Mouse (Mus musculus) cerebellum, adult 18-20 months (tissue): Measurements from ENCODE around the gene Otop3.

Source experiments
- DNase-seq, 2 experiments: peaks; one replicate each; pipeline ENCODE4 v3.0.0; 2021

Otop3 gene

DNA sequence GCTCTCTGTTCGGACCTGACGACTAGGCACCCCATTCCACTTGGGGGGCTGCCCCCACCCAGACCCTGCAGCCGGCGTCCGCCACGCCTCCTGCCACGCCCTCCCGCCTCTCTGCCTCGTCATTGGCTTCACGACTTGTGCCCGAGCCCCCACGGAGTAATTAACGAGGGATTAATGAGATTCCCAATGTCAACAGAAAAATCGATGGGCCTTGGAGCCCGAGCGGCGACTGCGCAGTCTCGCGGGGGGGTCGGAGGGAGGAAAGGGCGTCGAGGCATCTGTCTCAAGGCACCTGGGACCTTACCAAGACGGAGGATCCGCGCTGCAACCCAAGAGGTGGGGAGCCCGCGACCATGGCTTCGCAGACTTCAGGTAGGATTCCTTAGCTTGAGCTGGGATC, at the start of gene Otop3:
TSS of gene Otop3 (plus strand) at position 201 of the 400 bp plus-strand sequence.
- no peak for DNase-seq

DNA sequence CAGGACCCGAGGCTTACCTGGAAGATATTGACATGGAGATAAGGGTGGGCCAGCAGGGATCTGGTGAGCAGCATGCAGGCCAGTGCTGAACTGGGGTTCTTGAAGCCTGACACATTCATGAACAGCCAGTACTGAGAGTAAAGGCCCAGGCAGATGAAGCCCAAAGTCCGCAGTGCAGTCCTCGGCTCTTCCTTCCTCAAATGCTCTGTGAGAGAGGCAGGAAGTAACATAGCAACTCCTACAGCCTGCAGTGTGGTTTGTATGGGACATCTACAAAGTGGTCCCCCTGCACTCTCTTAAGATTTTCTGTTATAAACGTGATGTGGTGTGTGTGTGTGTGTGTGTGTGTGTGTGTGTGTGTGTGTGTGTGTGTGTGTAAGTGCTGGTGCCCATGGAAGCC, 49.2 kb upstream of the Otop3 start:
- DNase-seq: no peak

DNA sequence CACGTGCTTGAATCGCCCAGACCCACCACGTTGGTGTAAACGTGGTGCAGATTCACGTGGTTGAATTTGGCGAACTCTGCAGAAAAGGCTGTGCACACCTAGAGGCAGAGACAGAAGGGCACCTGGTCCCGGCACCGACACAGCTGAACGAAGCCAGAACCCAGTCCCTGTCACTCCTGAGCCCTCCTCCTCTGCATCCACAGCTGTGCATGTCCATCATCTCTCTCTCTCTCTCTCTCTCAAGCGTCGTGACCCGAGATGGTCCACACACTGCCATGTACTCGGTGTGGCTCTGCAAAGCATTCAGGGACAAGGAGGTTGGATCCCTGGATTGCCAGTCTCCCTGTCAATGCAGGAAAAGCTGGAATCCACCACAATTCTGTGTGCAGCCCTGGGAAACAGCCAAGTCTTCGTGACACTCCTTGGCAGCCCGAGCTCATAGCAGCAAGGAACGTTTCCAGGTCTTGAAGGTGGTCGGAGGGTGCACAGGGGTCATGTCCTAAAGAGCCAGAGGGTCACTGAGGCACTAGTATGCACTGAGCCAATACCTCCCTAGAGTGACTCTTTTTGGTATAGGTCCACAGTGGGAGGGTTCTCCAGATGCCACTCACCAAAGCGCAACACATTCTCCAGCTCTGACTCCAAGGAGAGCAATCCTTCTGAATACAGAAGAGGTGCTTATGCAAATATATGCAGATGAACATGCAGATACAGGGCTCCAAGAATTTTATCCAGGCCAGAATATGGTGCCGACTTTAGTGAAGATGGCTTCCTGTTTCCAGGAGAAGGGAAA, 48.1 kb upstream of the Otop3 start:
- DNase-seq: no peak

DNA sequence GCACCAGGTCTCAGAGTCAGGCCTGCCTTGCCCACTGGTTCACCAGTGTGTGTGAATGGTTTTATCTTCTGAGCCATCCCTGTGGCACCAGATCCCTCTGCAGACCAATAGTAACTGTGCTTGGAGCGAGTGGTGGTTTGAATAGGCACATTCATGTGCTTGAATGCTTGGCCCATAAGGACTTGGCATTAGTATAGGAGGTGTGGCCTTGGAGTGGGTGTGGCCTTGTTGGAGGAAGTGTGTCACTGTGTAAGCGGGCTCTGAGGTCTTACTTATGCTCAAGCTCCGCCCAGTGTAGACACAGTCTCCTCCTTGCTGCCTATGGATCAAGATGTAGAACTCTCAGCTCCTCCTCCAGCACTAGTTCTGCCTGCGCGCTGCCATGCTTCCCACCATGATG, 47.1 kb upstream of the Otop3 start:
- DNase-seq: no peak

DNA sequence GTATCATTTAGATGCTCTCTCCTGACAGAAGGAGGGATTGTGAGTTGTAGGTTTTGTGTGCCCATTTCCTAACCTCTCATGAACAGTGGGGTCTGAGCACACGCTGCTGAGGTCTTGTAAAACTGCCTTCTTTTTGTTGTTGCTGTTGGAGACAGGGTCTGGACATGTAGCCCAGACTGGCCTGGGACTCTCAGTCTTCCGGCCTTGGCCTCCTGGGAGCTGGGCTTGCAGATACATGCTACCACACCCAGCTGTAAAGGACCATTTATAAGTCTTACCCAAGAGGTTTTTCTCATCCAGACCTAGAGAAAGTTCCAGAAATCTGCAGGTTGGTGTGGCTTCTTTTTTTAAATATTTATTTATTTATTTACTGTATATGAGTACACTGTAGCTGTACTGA, 46.2 kb upstream of the Otop3 start:
- no peak for DNase-seq

DNA sequence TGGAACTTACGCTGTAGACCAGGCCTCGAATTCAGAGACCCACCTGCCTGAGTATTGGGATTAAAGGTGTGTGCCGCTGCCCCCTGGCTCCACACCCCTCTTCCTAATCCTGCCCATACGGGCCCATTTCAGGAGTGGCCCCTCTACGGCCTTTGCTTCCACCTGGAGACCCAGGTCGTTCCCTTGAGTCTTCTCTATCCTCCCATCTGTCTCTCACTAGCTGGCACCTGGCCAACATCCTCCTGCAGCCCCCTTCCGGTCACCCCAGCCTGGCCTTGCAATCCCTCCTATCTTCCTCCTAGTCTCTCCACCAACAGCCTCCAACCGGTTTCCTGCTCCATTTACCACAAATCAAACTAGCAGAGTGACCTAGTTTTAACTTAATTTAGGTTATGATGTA, 44.6 kb upstream of the Otop3 start:
- DNase-seq: peak in 1 of 2 experiments; percentile 29

DNA sequence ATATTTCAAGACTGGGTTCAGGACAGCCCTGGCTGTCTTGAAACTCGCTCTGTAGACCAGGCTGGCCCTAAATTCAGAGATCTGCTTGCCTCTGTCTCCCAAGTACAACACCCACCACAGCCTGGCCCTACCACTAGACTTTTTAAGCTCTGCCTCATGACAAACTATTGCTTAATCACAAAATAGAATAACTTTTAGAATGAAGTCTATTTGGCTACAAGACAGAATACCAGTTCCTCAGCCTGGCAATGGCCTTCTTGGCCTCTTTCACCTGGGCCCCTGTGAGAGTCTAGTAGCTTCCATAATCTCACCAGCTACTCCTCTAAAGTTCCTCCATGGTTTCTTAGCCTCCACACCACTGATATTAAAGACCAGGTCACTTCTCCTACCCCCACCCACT, 44.2 kb upstream of the Otop3 start:
- DNase-seq: no peak

DNA sequence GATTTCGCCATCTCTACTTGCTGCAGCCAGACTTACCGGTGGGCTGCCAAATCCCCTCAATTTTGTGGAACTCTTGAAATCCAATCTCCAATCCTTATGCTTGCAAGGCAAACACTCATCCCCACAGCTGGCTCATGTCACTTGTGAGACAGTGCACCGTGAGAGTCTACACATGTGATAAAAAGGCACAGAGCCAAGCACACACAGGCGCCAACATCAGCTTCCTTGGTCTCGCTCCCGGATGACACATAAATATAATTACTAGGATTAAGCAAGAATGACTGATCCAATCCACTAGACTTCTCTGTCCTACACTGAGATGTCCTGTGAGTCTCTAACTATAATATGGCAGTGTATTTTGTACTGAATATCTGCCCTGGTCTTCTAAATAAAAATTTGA, 43.6 kb upstream of the Otop3 start:
- DNase-seq: no peak

DNA sequence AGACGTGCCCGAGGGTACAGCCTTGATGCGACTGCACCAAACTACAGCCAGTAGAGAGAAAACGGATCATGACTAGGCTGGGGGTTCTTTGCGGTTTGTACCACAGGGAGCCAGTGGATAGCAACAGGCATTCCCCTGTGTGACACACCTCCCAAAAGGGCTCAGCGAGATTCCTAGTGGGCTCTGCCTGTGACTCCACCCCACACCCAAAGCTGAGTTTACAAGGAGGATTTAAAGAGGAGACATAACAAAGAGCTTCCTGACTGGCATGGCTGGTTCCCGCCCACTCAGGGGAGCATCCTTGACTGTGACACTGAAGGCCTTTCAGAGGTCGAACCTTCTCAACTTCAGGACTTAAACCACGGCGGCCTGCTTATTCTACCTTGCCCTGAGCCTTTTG, 43.0 kb upstream of the Otop3 start:
- DNase-seq: no peak

DNA sequence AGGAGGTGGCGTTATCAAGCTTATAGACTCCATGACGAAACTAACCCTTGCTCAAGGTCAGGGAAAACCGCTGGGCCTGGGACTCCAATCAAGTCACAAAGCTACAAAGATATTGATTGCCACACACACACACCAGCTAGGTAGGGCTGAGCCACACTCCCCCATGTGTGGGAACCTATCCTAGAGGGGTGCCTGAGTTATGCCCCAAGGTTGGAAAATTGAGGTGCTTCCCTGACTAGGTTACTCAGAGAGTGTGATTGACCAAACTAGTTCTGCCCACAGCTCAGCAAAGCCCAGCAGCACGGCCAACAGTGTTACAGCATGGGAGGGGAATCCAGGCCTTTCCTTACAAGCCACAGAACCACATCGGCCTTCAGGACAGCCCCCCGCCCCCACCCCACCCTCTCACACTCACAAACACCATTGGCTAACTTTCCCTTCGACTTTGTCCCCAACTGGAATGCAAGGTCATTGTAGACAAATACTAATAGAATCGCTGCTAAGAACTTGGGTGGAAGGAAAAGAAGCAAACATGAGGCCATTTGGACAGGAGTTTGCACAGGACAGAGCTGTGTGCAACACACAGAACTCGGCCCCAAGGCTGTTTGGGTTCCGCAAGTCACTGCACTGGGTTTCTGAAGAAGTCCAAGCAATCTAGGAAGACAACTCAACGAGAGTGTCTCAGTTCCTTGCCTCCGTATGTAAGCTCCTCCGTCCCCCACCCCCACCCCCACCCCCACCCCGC, 41.7 kb upstream of the Otop3 start:
- no peak for DNase-seq

DNA sequence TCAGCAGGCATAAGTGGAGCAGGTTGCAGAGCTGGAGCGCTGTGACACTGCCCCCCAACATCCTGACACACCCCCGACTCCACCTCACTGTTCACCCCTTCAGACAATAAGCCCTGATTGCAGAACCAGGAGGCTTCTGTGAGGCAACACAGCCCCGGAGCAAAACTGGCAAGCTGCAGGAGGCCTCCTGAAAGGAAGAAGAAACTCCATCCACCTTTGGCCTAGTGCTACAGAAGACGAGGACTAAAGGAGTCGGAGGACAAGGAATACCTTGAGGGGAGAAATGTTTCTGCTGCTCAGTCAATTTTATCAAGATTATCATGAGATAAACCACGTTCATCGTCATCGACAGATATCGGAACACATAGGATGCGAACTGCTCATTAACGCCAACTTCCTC, 38.6 kb upstream of the Otop3 start:
- peak in 1 of 2 experiments; percentile 20 for DNase-seq

DNA sequence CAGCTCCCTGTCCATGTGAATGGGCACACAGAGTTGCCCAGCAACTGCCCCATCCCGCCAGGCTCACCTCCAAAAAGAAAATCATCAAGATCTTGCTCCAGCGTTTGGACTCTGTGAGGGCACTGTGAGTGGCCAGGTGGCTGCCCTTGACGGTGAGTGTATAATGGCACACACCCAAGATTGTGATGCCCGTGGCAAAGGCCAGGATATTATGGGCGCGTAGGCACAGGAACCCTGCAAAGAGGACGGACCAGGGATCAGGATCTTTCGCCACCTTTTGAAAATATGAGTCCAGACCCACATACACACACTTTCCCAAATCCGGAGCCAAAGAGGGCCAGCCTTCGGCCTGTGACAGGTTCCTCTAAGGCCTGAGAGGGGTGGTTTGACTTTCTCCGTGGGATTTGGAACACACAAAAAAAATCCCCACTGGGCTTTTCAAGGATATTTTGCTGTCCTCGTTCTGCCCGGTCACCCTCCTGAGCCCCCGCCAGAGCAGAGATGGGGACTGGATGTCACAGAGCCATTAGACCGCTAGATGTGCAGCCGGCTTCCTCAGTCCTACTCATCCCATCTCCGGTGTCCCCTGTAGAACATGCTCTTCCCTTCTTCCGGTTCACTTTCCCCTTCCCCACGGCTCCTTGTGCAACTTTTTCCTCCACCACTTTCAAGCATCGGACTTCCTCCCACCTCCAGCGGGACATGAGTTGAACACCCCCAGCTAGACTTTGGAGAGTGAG, 37.9 kb upstream of the Otop3 start:
- peak; percentile 74 to 79 for DNase-seq

DNA sequence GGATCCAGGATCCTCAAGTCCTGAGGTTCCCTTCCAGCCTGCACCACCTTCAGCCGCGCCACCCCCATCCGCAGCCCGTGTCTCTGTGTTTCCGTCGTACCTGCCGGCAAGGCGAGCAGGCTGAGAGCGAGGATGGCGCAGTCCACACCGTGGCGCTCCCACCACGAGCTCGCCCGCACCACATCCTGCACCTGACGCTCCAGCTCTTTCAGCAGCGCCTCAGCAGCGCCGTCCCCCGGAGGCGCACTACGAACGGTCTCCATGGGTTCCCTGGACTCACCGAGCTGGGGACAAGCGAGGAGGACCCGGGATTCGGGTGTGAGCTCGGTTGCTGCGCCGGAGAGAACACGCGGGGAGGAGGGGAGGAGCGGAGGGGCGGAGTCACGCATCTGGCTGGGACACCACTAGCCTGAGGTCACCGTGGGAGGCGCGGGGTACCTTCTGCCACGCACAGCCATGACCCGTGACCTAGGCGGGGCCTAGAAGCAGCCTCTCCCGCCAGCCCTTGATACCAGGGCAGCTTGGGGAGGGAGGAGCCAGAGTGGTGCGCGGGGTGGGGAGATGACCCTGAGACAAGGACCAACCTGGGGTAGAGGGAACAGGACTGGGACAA, 37.2 kb upstream of the Otop3 start, which contains the start of gene Fads6:
TSS of gene Fads6 (minus strand) at position 450 of the 613 bp plus-strand sequence.
- DNase-seq: peak; percentile 88 to 93

DNA sequence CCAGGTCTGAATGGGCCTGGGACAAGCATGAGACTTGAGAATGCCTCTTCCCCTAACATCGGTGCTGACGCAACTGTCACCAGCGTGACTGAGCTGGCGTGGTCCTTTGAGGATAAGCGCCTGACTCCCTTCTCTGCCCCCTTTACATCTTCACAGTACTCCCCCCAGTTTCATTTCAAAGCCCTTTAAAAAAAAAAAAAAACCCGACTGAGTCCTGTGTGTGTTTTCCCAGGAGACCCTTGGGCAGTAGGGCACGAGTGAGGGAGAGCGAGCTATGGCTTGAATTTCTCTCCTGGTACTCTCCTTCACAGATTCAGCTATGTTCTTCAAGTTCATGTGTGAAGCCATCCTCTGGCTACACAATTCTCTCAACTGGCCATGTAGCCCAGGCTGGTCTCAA, 36.4 kb upstream of the Otop3 start:
- DNase-seq: no peak

DNA sequence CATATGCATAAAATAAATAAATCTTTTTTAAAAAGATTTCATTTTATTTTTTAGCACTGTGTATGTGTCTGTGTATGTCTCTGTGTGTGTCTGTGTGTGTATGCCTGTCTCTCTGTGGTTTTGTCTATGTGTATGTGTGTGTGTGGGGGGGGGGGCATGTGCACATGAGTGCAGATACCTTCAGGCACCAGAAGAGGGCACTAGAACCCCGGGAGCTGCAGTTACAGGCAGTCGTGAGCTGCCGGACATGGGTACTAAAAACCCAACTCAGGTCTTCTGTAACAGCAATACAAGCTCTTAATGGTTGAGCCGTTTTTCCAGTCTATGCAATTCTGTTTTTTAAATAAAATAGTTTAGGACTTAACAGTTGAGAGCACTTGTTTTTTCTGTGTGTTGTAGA, 33.8 kb upstream of the Otop3 start:
- no peak for DNase-seq

DNA sequence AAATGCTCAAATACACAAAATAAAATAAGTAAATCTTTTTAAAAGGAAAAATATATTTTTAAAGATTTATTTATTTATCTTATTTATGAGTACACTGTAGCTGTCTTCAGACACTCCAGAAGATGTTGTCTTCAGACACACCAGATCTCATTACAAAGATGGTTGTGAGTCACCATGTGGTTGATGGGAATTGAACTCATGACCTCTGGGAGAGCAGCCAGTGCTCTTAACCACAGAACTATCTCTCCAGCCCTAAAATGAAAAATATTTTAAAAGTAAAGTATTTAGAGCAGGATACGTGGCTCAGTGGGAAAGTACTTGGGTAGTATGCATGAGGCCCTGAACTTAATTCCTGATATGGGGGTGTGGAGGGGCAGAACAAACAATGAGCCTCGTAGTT, 33.2 kb upstream of the Otop3 start:
- DNase-seq: no peak

DNA sequence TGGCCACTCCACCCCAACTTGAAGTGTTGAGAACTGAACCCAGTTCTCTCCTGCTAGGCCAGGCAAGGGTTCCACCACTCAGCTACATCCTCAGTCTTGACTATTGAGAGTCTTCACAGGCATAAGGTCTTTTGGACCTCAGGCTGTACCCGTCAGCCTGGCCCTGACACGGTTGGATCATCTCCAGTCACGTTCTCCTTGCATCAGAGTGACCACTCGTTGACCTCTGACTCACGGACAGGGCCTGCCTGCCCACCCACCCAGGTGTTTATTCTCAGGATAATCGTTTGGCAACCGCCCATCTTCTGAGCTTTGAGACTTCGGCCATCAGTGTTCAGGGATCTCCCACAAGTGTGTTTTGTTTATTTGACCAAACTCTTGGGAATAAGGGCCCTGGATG, 31.4 kb upstream of the Otop3 start:
- no peak for DNase-seq

DNA sequence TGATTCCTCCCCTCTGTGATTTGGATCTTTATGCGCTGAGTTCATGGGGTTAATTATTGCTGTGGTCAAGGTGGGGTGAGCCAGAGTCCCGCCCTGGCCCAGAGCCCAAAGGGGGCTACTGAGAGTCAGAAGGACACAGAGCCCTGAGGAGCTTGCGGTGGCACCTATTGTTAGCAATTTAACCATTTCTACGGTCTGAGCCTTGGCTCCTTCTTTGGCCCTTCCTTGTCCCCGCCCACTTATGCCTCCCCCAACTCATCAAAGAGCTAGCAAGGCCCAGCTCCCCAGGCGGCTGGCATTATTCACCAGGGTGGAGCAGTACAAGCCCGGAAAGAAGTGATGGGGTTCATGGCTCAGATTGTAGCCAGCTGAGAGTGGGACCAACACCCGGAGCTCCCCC, 27.7 kb upstream of the Otop3 start, which contains the start of gene Otop2:
TSS of gene Otop2 (plus strand) at position 301 of the 400 bp plus-strand sequence.
- DNase-seq: no peak

DNA sequence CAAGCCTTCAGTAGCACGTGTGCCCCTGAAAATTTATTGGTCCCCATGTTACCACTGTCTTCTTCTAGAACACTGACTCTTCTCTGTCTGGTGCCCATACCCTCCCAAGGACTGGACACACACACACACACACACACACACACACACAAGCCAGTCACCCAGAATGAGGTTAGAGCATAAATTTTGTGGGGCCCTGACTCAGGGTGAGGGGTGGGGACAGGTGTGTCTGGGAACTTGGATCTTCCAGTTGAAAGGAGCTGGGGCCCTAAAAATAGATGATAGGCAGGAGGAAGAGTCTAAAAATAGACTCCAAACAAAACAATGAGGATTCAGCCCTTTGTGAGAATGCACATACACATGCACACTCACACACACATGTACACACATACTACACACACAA, 25.8 kb upstream of the Otop3 start:
- no peak for DNase-seq

DNA sequence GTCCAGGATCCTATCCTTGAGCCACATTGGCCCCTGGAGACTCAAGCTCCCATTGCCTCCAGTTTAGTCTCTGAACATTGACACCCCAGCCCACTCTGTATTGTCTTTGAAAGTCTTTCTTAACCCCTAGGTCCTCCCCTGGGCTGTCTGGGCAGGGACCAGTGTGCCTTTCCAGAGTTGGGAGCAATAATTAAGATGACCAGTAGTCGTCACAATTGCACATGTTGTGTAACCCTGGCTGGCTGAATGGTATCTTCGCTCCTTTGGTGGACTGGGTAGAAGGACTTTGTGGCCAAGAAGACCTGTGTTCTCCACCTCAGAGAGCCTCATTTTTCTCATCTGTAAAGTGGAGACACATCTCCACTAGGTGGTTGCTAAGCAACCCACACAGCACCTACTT, 20.3 kb upstream of the Otop3 start:
- DNase-seq: no peak

DNA sequence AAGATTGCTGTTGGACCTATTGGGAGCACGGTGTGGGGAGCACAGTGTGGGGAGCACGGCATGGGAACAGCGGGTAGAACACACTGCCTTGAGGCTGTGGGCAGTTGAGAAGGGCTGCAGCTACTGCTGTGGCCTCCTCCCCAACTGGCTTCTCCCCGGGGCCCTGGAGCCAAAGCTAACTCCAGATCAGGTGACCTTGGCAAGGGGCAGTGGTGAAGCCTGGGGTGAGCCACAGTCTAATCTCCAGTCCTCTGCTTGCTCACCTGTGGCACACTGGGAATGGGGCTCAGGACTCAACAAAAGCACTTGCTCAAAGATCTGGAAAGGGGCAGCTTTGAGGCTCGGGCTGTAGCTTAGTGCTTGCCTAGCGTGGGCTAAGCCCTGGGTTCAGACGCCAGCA, 17.3 kb upstream of the Otop3 start:
- DNase-seq: no peak

DNA sequence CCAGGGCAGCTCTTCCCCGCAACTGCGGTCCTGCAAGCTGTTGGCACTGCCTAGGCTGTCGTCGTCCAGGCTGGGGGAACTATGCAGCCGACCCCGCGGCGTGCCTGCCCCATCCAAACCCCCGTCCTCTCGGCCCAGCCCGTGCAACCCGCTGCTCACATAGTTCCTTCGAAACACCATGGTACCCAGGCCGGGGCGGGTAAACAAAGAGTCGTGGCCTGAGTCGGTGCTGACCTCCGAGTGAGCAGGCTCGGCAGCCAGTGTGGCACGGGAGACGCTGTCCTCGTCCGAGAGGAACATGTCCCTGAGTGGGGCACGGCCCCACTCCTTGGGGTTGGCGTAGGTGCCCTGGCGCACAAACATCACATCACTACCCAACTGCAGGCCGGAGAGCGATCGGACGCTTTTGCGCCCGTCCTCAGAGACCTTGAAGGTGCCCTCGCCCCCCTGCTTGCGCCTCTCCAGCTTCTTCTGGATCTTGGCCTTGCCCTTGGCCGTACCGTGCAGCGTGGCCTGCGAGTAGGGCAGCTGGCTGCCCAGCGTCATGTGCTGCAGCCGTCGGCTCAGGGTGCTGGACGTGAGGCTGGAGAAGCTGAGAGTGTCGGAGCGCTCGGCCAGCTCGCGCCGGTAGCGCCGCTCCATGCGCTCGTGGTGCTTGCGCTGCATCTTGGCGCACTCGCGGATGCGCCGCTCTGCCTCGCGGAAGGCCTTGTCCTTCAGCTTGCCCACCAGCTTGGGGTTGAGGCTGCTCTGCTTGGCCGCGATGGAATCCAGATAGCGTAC, 16.1 kb upstream of the Otop3 start:
- no peak for DNase-seq
